Mouse (Mus musculus) MEL (cell line): ENCODE measurements at regions not wholly inside any gene's neighbourhood (a gene's known extent, or its start where the extent isn't known, plus 50 kb on each side); places are given as distances from the start of the nearest gene placed in this dataset.

Experiments
- DNase-seq: peaks from one replicate; pipeline ENCODE4 v3.0.0; 2011; ENCODE audit warnings: low read depth, low spot score
- H3K27ac ChIP-seq: 2 replicates; pipeline ENCODE4 v1.5.1; 2012; ENCODE audit warnings: low read depth, mild to moderate bottlenecking, control low read depth, low read length, moderate library complexity; ENCODE audit not compliant: control insufficient read depth
- H3K27me3 ChIP-seq, 2 experiments: fragments of 150-350 bp in 1 of 2; sonication (generic) in 1 of 2; 2 replicates each; pipeline ENCODE4 v1.6.1; 2012; ENCODE audit warnings: low read length in 2 of 2, mild to moderate bottlenecking in 2 of 2, improper control_type of control experiment in 1 of 2, moderate library complexity in 1 of 2; ENCODE audit not compliant: insufficient read depth in 2 of 2, control insufficient read depth in 1 of 2
- H3K36me3 ChIP-seq, 2 experiments: 2 replicates each; pipeline ENCODE4 v1.6.1; 2012 to 2014; ENCODE audit warnings: low read length in 2 of 2, improper control_type of control experiment in 1 of 2, inconsistent platforms in 1 of 2, mild to moderate bottlenecking in 1 of 2; ENCODE audit not compliant: insufficient read depth in 2 of 2, control insufficient read depth in 1 of 2
- H3K4me1 ChIP-seq, 2 experiments: fragments of 150-350 bp in 1 of 2; sonication (generic) in 1 of 2; 2 replicates each; pipeline ENCODE4 v1.6.1; 2012; ENCODE audit warnings: low read length in 2 of 2, improper control_type of control experiment in 1 of 2, mild to moderate bottlenecking in 1 of 2; ENCODE audit not compliant: insufficient read depth in 2 of 2, control insufficient read depth in 1 of 2
- H3K4me3 ChIP-seq, 2 experiments: fragments of 150-350 bp in 1 of 2; sonication (generic) in 1 of 2; 2 replicates each; pipeline ENCODE4 v1.5.1; 2012; ENCODE audit warnings: low read depth in 2 of 2, low read length in 2 of 2, mild to moderate bottlenecking in 2 of 2, moderate library complexity in 2 of 2, control low read depth in 1 of 2, improper control_type of control experiment in 1 of 2; ENCODE audit not compliant: control insufficient read depth in 1 of 2, insufficient read depth in 1 of 2
- H3K79me2 ChIP-seq: 2 replicates; pipeline ENCODE4 v1.6.1; 2012; ENCODE audit warnings: mild to moderate bottlenecking, low read length, moderate library complexity; ENCODE audit not compliant: control insufficient read depth, poor library complexity, insufficient read depth
- H3K9ac ChIP-seq: 2 replicates; pipeline ENCODE4 v1.6.1; 2012; ENCODE audit warnings: low read depth, mild to moderate bottlenecking, control low read depth, low read length, moderate library complexity; ENCODE audit not compliant: control insufficient read depth, poor library complexity, severe bottlenecking
- H3K9me3 ChIP-seq: fragments of 150-350 bp; sonication (generic); replicated peaks from 2 replicates; pipeline ENCODE4 v1.6.1; 2012; ENCODE audit warnings: mild to moderate bottlenecking, low read length, improper control_type of control experiment, moderate library complexity; ENCODE audit not compliant: insufficient read depth
- CHD1 ChIP-seq: IDR thresholded peaks from 2 replicates; pipeline ENCODE4 v1.6.1; 2012; ENCODE audit warnings: low read depth, mild to moderate bottlenecking, inconsistent platforms, low read length, improper control_type of control experiment
- CHD2 ChIP-seq: IDR thresholded peaks from 2 replicates; pipeline ENCODE4 v1.6.1; 2011; ENCODE audit warnings: low read length, improper control_type of control experiment
- CTCF ChIP-seq, 3 experiments: IDR thresholded peaks in 2 of 3; conservative IDR thresholded peaks in 1 of 3; 2 replicates each; pipeline ENCODE4 v1.5.1; 2011 to 2012; ENCODE audit warnings: low read length in 3 of 3, low read depth in 2 of 3, mild to moderate bottlenecking in 2 of 3, improper control_type of control experiment in 1 of 3, inconsistent platforms in 1 of 3, mixed read lengths in 1 of 3, moderate library complexity in 1 of 3; ENCODE audit not compliant: control insufficient read depth in 1 of 3, insufficient read depth in 1 of 3, poor library complexity in 1 of 3, severe bottlenecking in 1 of 3
- ELF1 ChIP-seq: IDR thresholded peaks from 2 replicates; pipeline ENCODE4 v1.6.1; 2014; ENCODE audit warnings: low read depth, mild to moderate bottlenecking, inconsistent platforms, low read length, improper control_type of control experiment, moderate library complexity
- GABPA ChIP-seq: IDR thresholded peaks from 2 replicates; pipeline ENCODE4 v1.6.1; 2012; ENCODE audit warnings: low read depth, mild to moderate bottlenecking, inconsistent platforms, low read length, improper control_type of control experiment, moderate library complexity
- JUND ChIP-seq: IDR thresholded peaks from 2 replicates; pipeline ENCODE4 v1.6.1; 2011; ENCODE audit warnings: low read depth, mild to moderate bottlenecking, improper control_type of control experiment, low read length
- MAFK ChIP-seq: IDR thresholded peaks from 2 replicates; pipeline ENCODE4 v1.6.1; 2011; ENCODE audit warnings: low read depth, mild to moderate bottlenecking, low read length, improper control_type of control experiment, borderline replicate concordance
- MAX ChIP-seq: IDR thresholded peaks from 2 replicates; pipeline ENCODE4 v1.6.1; 2011; ENCODE audit warnings: low read length, improper control_type of control experiment
- MXI1 ChIP-seq: IDR thresholded peaks from 2 replicates; pipeline ENCODE4 v1.6.1; 2011; ENCODE audit warnings: mild to moderate bottlenecking, low read depth, low read length, improper control_type of control experiment
- NELFE ChIP-seq: IDR thresholded peaks from 2 replicates; pipeline ENCODE4 v1.6.1; 2011; ENCODE audit warnings: low read depth, low read length, improper control_type of control experiment
- RAD21 ChIP-seq: IDR thresholded peaks from 2 replicates; pipeline ENCODE4 v1.6.1; 2011; ENCODE audit warnings: mild to moderate bottlenecking, low read depth, low read length, improper control_type of control experiment
- SIN3A ChIP-seq: IDR thresholded peaks from 2 replicates; pipeline ENCODE4 v1.6.1; 2012; ENCODE audit warnings: low read length, improper control_type of control experiment, inconsistent platforms
- SMC3 ChIP-seq: IDR thresholded peaks from 2 replicates; pipeline ENCODE4 v1.6.1; 2011; ENCODE audit warnings: low read depth, low read length, improper control_type of control experiment
- UBTF ChIP-seq: IDR thresholded peaks from 2 replicates; pipeline ENCODE4 v1.6.1; 2012; ENCODE audit warnings: low read depth, mild to moderate bottlenecking, inconsistent platforms, low read length, improper control_type of control experiment, moderate library complexity, borderline replicate concordance; ENCODE audit not compliant: insufficient read depth
- USF1 ChIP-seq: IDR thresholded peaks from 2 replicates; pipeline ENCODE4 v1.6.1; 2014; ENCODE audit warnings: low read depth, mild to moderate bottlenecking, inconsistent platforms, low read length, improper control_type of control experiment, moderate library complexity
- USF2 ChIP-seq, 2 experiments: IDR thresholded peaks; 2 replicates each; pipeline ENCODE4 v1.6.1; 2011 to 2012; ENCODE audit warnings: improper control_type of control experiment in 2 of 2, low read length in 2 of 2, borderline replicate concordance in 1 of 2, inconsistent platforms in 1 of 2, low read depth in 1 of 2, mild to moderate bottlenecking in 1 of 2; ENCODE audit not compliant: insufficient read depth in 1 of 2
- ZC3H11A ChIP-seq: IDR thresholded peaks from 2 replicates; pipeline ENCODE4 v1.6.1; 2012; ENCODE audit warnings: low read depth, mild to moderate bottlenecking, inconsistent platforms, low read length, improper control_type of control experiment
- ZMIZ1 ChIP-seq: IDR thresholded peaks from 2 replicates; pipeline ENCODE4 v1.6.1; 2012; ENCODE audit warnings: low read depth, mild to moderate bottlenecking, inconsistent platforms, low read length, improper control_type of control experiment, moderate library complexity
- ZNF384 ChIP-seq: IDR thresholded peaks from 2 replicates; pipeline ENCODE4 v1.6.1; 2012; ENCODE audit warnings: low read depth, mild to moderate bottlenecking, inconsistent platforms, low read length, improper control_type of control experiment

DNA sequence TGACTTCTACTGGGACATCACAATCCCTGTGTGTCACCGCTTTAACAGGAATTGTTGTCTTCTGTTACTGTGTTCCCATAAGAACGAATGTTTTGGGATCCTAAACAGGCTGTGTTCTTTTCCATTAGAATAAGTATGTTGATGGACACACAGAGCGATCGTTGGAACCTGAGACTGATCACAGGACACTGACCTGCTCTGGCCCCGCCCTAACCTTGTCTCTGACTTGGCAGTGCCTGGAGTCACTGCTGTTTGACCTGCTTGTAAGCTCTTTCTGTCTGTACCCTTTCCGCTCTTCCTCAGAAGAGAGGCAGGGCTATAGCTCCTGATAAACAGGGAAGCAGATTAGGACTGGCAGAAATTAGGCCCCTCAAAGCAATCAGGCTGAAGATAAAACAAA, 162.0 kb upstream of the Atp6ap2 start:
- Histone ChIP-seq H3K9me3 (no peaks in the 10 kb centered on the region), H3K36me3 (no peaks in the 10 kb centered on the region), H3K27ac (no peak overlapping the region), H3K4me3 (no peak overlapping the region), H3K79me2 (no peaks in the 10 kb centered on the region), H3K4me1 (no peaks in the 10 kb centered on the region), H3K9ac (no peak overlapping the region), H3K27me3 (no peaks in the 10 kb centered on the region; a peak in 1 of 4 replicates)
- no peak for DNase-seq
- TF ChIP-seq USF2 (IDR thresholded peaks at IDR 0.05; ENCODE audit: borderline replicate concordance in 1 of 2, insufficient read depth in 1 of 2, low read depth in 1 of 2, low read length in 2 of 2) (no peak), SIN3A (no peak), ZNF384 (no peak), CHD2 (no peak), ZMIZ1 (no peak), ZC3H11A (no peak), USF1 (no peak), UBTF (no peak)

GRCm38 (mm10) chrX:12426664-12427063, 160.9 kb upstream of the Atp6ap2 start:
- no peak overlapping the region for H3K4me3 ChIP-seq
- TF ChIP-seq ZMIZ1: no peak
- no peak for TF ChIP-seq MAFK
- TF ChIP-seq SIN3A: no peak
- TF ChIP-seq SMC3: no peak
- no peak for TF ChIP-seq NELFE
- no peak for TF ChIP-seq MAX
- no peak for TF ChIP-seq CHD1
- TF ChIP-seq, all 39 proteins: peak for 0
- no peak overlapping the region for H3K27ac ChIP-seq
- no peak for DNase-seq
- no peaks in the 10 kb centered on the region for H3K4me1 ChIP-seq
- H3K9ac ChIP-seq: no peak overlapping the region
- no peaks in the 10 kb centered on the region; a peak in 1 of 4 replicates for H3K27me3 ChIP-seq
- H3K9me3 ChIP-seq: no peaks in the 10 kb centered on the region
- no peaks in the 10 kb centered on the region for H3K79me2 ChIP-seq
- no peaks in the 10 kb centered on the region for H3K36me3 ChIP-seq

DNA sequence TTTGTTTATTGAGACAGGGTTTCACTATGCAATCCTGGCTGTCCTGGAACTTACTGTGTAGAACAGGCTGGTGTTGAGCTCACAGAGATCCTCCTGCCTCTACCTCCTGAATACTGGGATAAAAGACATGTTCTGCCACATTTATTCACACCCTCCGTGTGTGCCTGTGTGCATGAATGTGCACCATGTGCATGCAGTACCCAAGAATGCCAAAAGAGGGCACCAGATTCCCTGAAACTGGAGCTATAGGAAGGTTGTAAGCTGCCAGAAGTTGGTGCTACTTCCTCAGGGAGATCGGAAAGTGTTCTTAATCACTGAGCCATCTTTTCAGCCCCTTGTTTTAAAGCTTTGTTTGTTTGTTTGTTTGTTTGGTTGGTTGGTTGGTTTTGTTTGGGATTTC, 155.3 kb upstream of the Atp6ap2 start:
- peak; percentile 26 for DNase-seq
- TF ChIP-seq CTCF (IDR thresholded peaks at IDR 0.05 in 2 of 3, conservative IDR thresholded peaks at IDR 0.05 in 1 of 3; ENCODE audit: control insufficient read depth in 1 of 3, insufficient read depth in 1 of 3, low read depth in 2 of 3, low read length in 3 of 3, poor library complexity in 1 of 3, severe bottlenecking in 1 of 3): peak; percentile 9 to 43 (median 32); a peak in 4 of 6 replicates
- no peak for TF ChIP-seq MXI1
- TF ChIP-seq JUND: no peak
- no peak for TF ChIP-seq ELF1
- TF ChIP-seq GABPA: no peak
- TF ChIP-seq RAD21: peak; percentile 6; the same call in 1 of the 2 replicates

More for the DNA sequence above, 155.3 kb upstream of the Atp6ap2 start:
- no peak overlapping the region for H3K4me3 ChIP-seq
- no peaks in the 10 kb centered on the region for H3K9me3 ChIP-seq
- H3K27me3 ChIP-seq: no peaks in the 10 kb centered on the region; a peak in 1 of 4 replicates
- no peak overlapping the region for H3K9ac ChIP-seq
- no peak overlapping the region for H3K27ac ChIP-seq
- no peaks in the 10 kb centered on the region for H3K36me3 ChIP-seq
- no peaks in the 10 kb centered on the region for H3K4me1 ChIP-seq
- H3K79me2 ChIP-seq: no peaks in the 10 kb centered on the region
